16 mouse cellular contexts compared by ENCODE assay signal in genomic region chr15:101106011-101106410, GRCm38 (mm10). TPM values are rescaled to one million over a fixed set of nuclear protein-coding genes. Genes with fewer than 3 reads are reported as not detected.
DNase-seq lines count a peak whose midpoint lies in the region; ATAC-seq and TF ChIP-seq lines count a peak whose summit lies in the region.
"Had no signal": no experiment of that assay in that cellular context is flagged by ENCODE, and none has a peak within 500 bp of the region (broad histone marks: within the 10 kb centered on the region; RNA-seq: fewer than 3 reads in every experiment).

No protein-coding gene starts in this region.

- peaks cover 38% of the 10 kb centered on the region for H3K27me3 ChIP-seq in CH12.LX (replicated peaks)
- H3K27me3 ChIP-seq in embryonic facial prominence, embryonic 15.5 days = no peaks in the 10 kb centered on the region

- in situ Hi-C loops in CH12.LX (cut with MboI; ENCODE audit: low pct_ligation_motif_present, low pct_unique_long_range_greater_than_20kb, low sequenced_read_pairs) = no loop called here

- no peak for DNase-seq in left cerebral cortex, adult 2 months (ENCODE audit: extremely low spot score in 1 of 2, low spot score in 2 of 2)
- DNase-seq in left cerebral cortex, postnatal 10 days (ENCODE audit: extremely low spot score in 1 of 2, low spot score in 2 of 2) = no peak
- DNase-seq in CD4-positive, CD25-positive, alpha-beta regulatory T cell, adult 2 months (ENCODE audit: low read depth, low spot score) = peak; percentile 33
- no peak for DNase-seq in CH12.LX (ENCODE audit: extremely low read depth)
- no peak for DNase-seq in thymus, postnatal 14 days
- no peak for DNase-seq in heart, postnatal 14 days

- intact Hi-C loops in left cerebral cortex, adult 2 months (cut with DNase I) = no loop called here
- intact Hi-C loops in left cerebral cortex, postnatal 10 days (cut with DNase I) = no loop called here
- intact Hi-C loops in heart, postnatal 14 days (cut with DNase I) = loop anchor here (5.0 kb wide), 1 partner anchor 59 kb away; the partner anchor contains the start of gene Gm47841

- no peaks in the 10 kb centered on the region for H3K9me3 ChIP-seq in CH12.LX (replicated peaks; ENCODE audit: low read length)
- H3K9me3 ChIP-seq in embryonic facial prominence, embryonic 15.5 days (replicated peaks) = no peaks in the 10 kb centered on the region
- H3K9me3 ChIP-seq: kidney, embryonic 15.5 days; midbrain, embryonic 12.5 days had no signal

- H3K4me2 ChIP-seq in CH12.LX (ENCODE audit: insufficient read depth, low read depth, poor library complexity, severe bottlenecking) = peak overlapping the region; percentile 60
- peak overlapping the region; percentile 35; the same call in 1 of the 2 replicates for H3K4me2 ChIP-seq in embryonic facial prominence, embryonic 15.5 days (replicated peaks)
- H3K4me2 ChIP-seq: midbrain, embryonic 12.5 days had no signal

- TF ChIP-seq POLR2A in CH12.LX (IDR thresholded peaks at IDR 0.05; ENCODE audit: low read depth, low read length) = no peak; the same call in 1 of the 2 replicates

- H3K4me1 ChIP-seq in CH12.LX (ENCODE audit: control insufficient read depth in 1 of 2, insufficient read depth in 2 of 2) = peaks cover 3 to 13% of the 10 kb centered on the region in 2 experiments; a peak in 3 of 4 replicates
- H3K4me1 ChIP-seq in embryonic facial prominence, embryonic 15.5 days = peaks cover 11% of the 10 kb centered on the region
- H3K4me1 ChIP-seq: midbrain, embryonic 12.5 days had no signal

- TF ChIP-seq CTCF in left cerebral cortex, adult 2 months (IDR thresholded peaks at IDR 0.05) = no peak
- no peak for TF ChIP-seq CTCF in CH12.LX (conservative IDR thresholded peaks at IDR 0.05 in 1 of 2, IDR thresholded peaks at IDR 0.05 in 1 of 2; ENCODE audit: low read depth in 2 of 2, low read length in 2 of 2)

- 83% methylated on average over 10 of the region's 10 CpGs for WGBS in embryonic facial prominence, embryonic 15.5 days

- no peak for TF ChIP-seq RAD21 in CH12.LX (IDR thresholded peaks at IDR 0.05; ENCODE audit: low read depth, low read length)

- no peak overlapping the region for H3K27ac ChIP-seq in left cerebral cortex, adult 2 months
- no peak overlapping the region for H3K27ac ChIP-seq in CH12.LX (ENCODE audit: insufficient read depth, low read depth)
- H3K27ac ChIP-seq in embryonic facial prominence, embryonic 15.5 days (replicated peaks) = no peak overlapping the region
- H3K27ac ChIP-seq: kidney, embryonic 15.5 days; midbrain, embryonic 12.5 days had no signal

- ATAC-seq in embryonic facial prominence, embryonic 15.5 days (ENCODE audit: insufficient number of reproducible peaks, low FRiP score, low TSS enrichment, low read depth) = no peak

- H3K79me2 ChIP-seq in CH12.LX (replicated peaks; ENCODE audit: control insufficient read depth, extremely low read depth, insufficient read depth, poor library complexity, severe bottlenecking) = no peaks in the 10 kb centered on the region

- dilution Hi-C loops in CH12.LX (cut with MboI; ENCODE audit: extremely low pct_ligation_motif_present, extremely low pct_unique_long_range_greater_than_20kb, low sequenced_read_pairs) = no loop called here

- H3K36me3 ChIP-seq in CH12.LX (replicated peaks in 1 of 2; ENCODE audit: control insufficient read depth in 1 of 2, insufficient read depth in 1 of 2, low read length in 1 of 2) = no peaks in the 10 kb centered on the region
- H3K36me3 ChIP-seq in embryonic facial prominence, embryonic 15.5 days = no peaks in the 10 kb centered on the region
- H3K36me3 ChIP-seq: kidney, embryonic 15.5 days; midbrain, embryonic 12.5 days had no signal

- H3K4me3 ChIP-seq in left cerebral cortex, adult 2 months = peak overlapping the region; percentile 37
- H3K4me3 ChIP-seq in CH12.LX (replicated peaks in 1 of 3; ENCODE audit: low read depth in 2 of 3, low read length in 2 of 3, poor library complexity in 1 of 3) = peak overlapping the region in 2 of 3 experiments; percentile 10 to 47
- peak overlapping the region; percentile 16; the same call in 1 of the 2 replicates for H3K4me3 ChIP-seq in embryonic facial prominence, embryonic 15.5 days (replicated peaks)
- H3K4me3 ChIP-seq: kidney, embryonic 15.5 days; midbrain, embryonic 12.5 days had no signal

- no peak for TF ChIP-seq EP300 in CH12.LX (IDR thresholded peaks at IDR 0.05; ENCODE audit: low read length)

- peak overlapping the region; percentile 19; the same call in 1 of the 2 replicates for H3K9ac ChIP-seq in CH12.LX (ENCODE audit: insufficient read depth, low read depth)
- no peak overlapping the region for H3K9ac ChIP-seq in embryonic facial prominence, embryonic 15.5 days
- H3K9ac ChIP-seq: kidney, embryonic 15.5 days; midbrain, embryonic 12.5 days had no signal

TF ChIP-seq in CH12.LX, 34 proteins besides CTCF, POLR2A, EP300 and RAD21:
- no peak for TF ChIP-seq MAFK (IDR thresholded peaks at IDR 0.05; ENCODE audit: insufficient replicate concordance, low read length)
- no peak for TF ChIP-seq MAZ (IDR thresholded peaks at IDR 0.05; ENCODE audit: low read depth, low read length)
- no peak for TF ChIP-seq NELFE (IDR thresholded peaks at IDR 0.05; ENCODE audit: low read depth, low read length)
- no peak for TF ChIP-seq GABPA (IDR thresholded peaks at IDR 0.05; ENCODE audit: insufficient replicate concordance, low read depth, low read length)
- no peak for TF ChIP-seq JUND (conservative IDR thresholded peaks at IDR 0.05; ENCODE audit: low read depth, low read length)
- TF ChIP-seq MXI1 (IDR thresholded peaks at IDR 0.05; ENCODE audit: low read depth, low read length) = no peak
- TF ChIP-seq MEF2A (IDR thresholded peaks at IDR 0.05; ENCODE audit: borderline replicate concordance, low read depth, low read length) = no peak
- TF ChIP-seq ZMIZ1 (IDR thresholded peaks at IDR 0.05; ENCODE audit: low read depth, low read length) = no peak
- no peak for TF ChIP-seq PAX5 (IDR thresholded peaks at IDR 0.05; ENCODE audit: low read length)
- no peak for TF ChIP-seq E2F4 (IDR thresholded peaks at IDR 0.05; ENCODE audit: insufficient replicate concordance, low read depth, low read length)
- no peak for TF ChIP-seq CHD1 (IDR thresholded peaks at IDR 0.05; ENCODE audit: low read depth, low read length)
- TF ChIP-seq UBTF (IDR thresholded peaks at IDR 0.05; ENCODE audit: low read depth, low read length) = no peak
- TF ChIP-seq ZC3H11A (IDR thresholded peaks at IDR 0.05; ENCODE audit: low read depth, low read length) = no peak
- no peak for TF ChIP-seq BHLHE40 (IDR thresholded peaks at IDR 0.05; ENCODE audit: low read depth, low read length)
- TF ChIP-seq POLR2AphosphoS2 (IDR thresholded peaks at IDR 0.05; ENCODE audit: low read depth, low read length) = no peak
- no peak for TF ChIP-seq RCOR1 (conservative IDR thresholded peaks at IDR 0.05; ENCODE audit: low read depth, low read length)
- TF ChIP-seq SMC3 (IDR thresholded peaks at IDR 0.05; ENCODE audit: low read depth, low read length) = no peak
- TF ChIP-seq MYC (IDR thresholded peaks at IDR 0.05; ENCODE audit: low read depth, low read length) = no peak
- TF ChIP-seq USF2 (conservative IDR thresholded peaks at IDR 0.05; ENCODE audit: low read depth, low read length) = no peak

RNA-seq across cellular contexts. Expression of gene Ankrd33, which starts 9.5 kb away (rescaled TPM):
- not detected for total RNA-seq in left cerebral cortex, adult 2 months (2021)
- not detected for total RNA-seq in left cerebral cortex, postnatal 10 days (2021)
- total RNA-seq in CH12.LX (2012; rRNA removed) (not detected in 2 replicates), CH12.LX (2014; rRNA removed) (not detected in 2 replicates)
- polyA plus RNA-seq in CH12.LX (2012; ENCODE audit: insufficient read length, low read depth) = not detected in 2 replicates
- polyA plus RNA-seq in embryonic facial prominence, embryonic 15.5 days (2015; fragmentation: Nextera tagmentation; extraction: Ambion mirVana) = not detected in 2 replicates
- not detected for total RNA-seq in heart, postnatal 14 days (2021)
- total RNA-seq: heart, adult 8-10 months; left cerebral cortex, adult 18-20 months had no signal
- polyA plus RNA-seq: activated CD4-positive, CD25-positive, alpha-beta regulatory T cell, adult 4 months; frontal cortex, adult 2 months; hindbrain, embryonic 11.5 days; kidney, embryonic 15.5 days; midbrain, embryonic 12.5 days; neural tube, embryonic 14.5 days; stomach, embryonic 14.5 days had no signal

RNA-seq across cellular contexts. Expression of gene Acvrl1, which starts 22.3 kb away (rescaled TPM):
- total RNA-seq in left cerebral cortex, adult 2 months (2021) = 10 to 100 TPM; 13.8 to 15.1 TPM
- total RNA-seq in left cerebral cortex, postnatal 10 days (2021) = 10 to 100 TPM; 13.1 TPM
- total RNA-seq in CH12.LX (2012; rRNA removed) (2.8 and 5.2 TPM in 2 replicates), CH12.LX (2014; rRNA removed) (4.0 and 6.3 TPM in 2 replicates)
- polyA plus RNA-seq in CH12.LX (2012; ENCODE audit: insufficient read length, low read depth) = 9.5 and 10.3 TPM in 2 replicates
- polyA plus RNA-seq in embryonic facial prominence, embryonic 15.5 days (2015; fragmentation: Nextera tagmentation; extraction: Ambion mirVana) = 17.5 and 19.6 TPM in 2 replicates
- 10 to 100 TPM; 28.5 to 31.5 TPM for total RNA-seq in heart, postnatal 14 days (2021)

RNA-seq across cellular contexts. Expression of gene Fignl2, which starts 27.6 kb away (rescaled TPM):
- total RNA-seq in left cerebral cortex, adult 2 months (2021) = 1 to 10 TPM; 1.2 to 1.4 TPM
- 1 to 10 TPM; 1.0 to 1.1 TPM for total RNA-seq in left cerebral cortex, postnatal 10 days (2021)
- not detected in 2 replicates for total RNA-seq in CH12.LX (2012; rRNA removed)
- total RNA-seq in CH12.LX (2014; rRNA removed) = not detected in 2 replicates
- polyA plus RNA-seq in CH12.LX (2012; ENCODE audit: insufficient read length, low read depth) = not detected in 2 replicates
- 0.19 and 0.21 TPM in 2 replicates for polyA plus RNA-seq in embryonic facial prominence, embryonic 15.5 days (2015; fragmentation: Nextera tagmentation; extraction: Ambion mirVana)
- total RNA-seq in heart, postnatal 14 days (2021) = 1 to 10 TPM; 2.3 to 2.8 TPM
- polyA plus RNA-seq: activated CD4-positive, CD25-positive, alpha-beta regulatory T cell, adult 4 months had no signal

RNA-seq across cellular contexts. Expression of gene Gm47841, which starts 58.8 kb away (rescaled TPM):
- not detected for total RNA-seq in left cerebral cortex, adult 2 months (2021)
- under 1 TPM in 1 of 2 experiments, not detected in 1; 0.32 TPM for total RNA-seq in left cerebral cortex, postnatal 10 days (2021)
- total RNA-seq in CH12.LX (2012; rRNA removed) = not detected in 2 replicates
- not detected in 2 replicates for total RNA-seq in CH12.LX (2014; rRNA removed)
- not detected in 2 replicates for polyA plus RNA-seq in CH12.LX (2012; ENCODE audit: insufficient read length, low read depth)
- polyA plus RNA-seq in embryonic facial prominence, embryonic 15.5 days (2015; fragmentation: Nextera tagmentation; extraction: Ambion mirVana) = not detected in 2 replicates
- not detected for total RNA-seq in heart, postnatal 14 days (2021)
- total RNA-seq: left cerebral cortex, adult 18-20 months had no signal
- polyA plus RNA-seq: activated CD4-positive, CD25-positive, alpha-beta regulatory T cell, adult 4 months; frontal cortex, adult 2 months; hindbrain, embryonic 11.5 days; kidney, embryonic 15.5 days; midbrain, embryonic 12.5 days; neural tube, embryonic 14.5 days; stomach, embryonic 14.5 days had no signal
